Mouse (Mus musculus) heart, embryonic 12.5 days (tissue): ENCODE results near the gene Sipa1l1. TPM values are rescaled to one million over a fixed set of nuclear protein-coding genes. Genes with fewer than 3 reads are reported as not detected.

Experiments used
- ATAC-seq: fragments of 200-750 bp; cut with Nextera tagmentation; 2 replicates; pipeline ENCODE4 v1.8.0; 2017; ENCODE audit warnings: moderate TSS enrichment, moderate library complexity; ENCODE audit not compliant: insufficient number of reproducible peaks, low FRiP score
- H3K27ac ChIP-seq: fragments of 300-500 bp; sonication (generic); 2 replicates; pipeline ENCODE4 v1.5.1; 2016; ENCODE audit warnings: mild to moderate bottlenecking, moderate library complexity; ENCODE audit not compliant: poor library complexity, severe bottlenecking
- H3K27me3 ChIP-seq: fragments of 300-500 bp; sonication (generic); replicated peaks from 2 replicates; pipeline ENCODE4 v1.6.1; 2016; ENCODE audit warnings: mild to moderate bottlenecking, moderate library complexity
- H3K36me3 ChIP-seq: fragments of 300-500 bp; sonication (generic); 2 replicates; pipeline ENCODE4 v1.6.1; 2016; ENCODE audit warnings: mild to moderate bottlenecking, moderate library complexity
- H3K4me1 ChIP-seq: fragments of 300-500 bp; sonication (generic); replicated peaks from 2 replicates; pipeline ENCODE4 v1.6.1; 2016; ENCODE audit warnings: mild to moderate bottlenecking
- H3K4me2 ChIP-seq: fragments of 300-500 bp; sonication (generic); 2 replicates; pipeline ENCODE4 v1.6.1; 2016; ENCODE audit warnings: mild to moderate bottlenecking, moderate library complexity
- H3K4me3 ChIP-seq: fragments of 300-500 bp; sonication (generic); 2 replicates; pipeline ENCODE4 v1.5.1; 2016; ENCODE audit warnings: mild to moderate bottlenecking
- H3K9ac ChIP-seq: fragments of 300-500 bp; sonication (generic); 2 replicates; pipeline ENCODE4 v1.6.1; 2016; ENCODE audit warnings: mild to moderate bottlenecking, moderate library complexity
- H3K9me3 ChIP-seq: fragments of 300-500 bp; sonication (generic); replicated peaks from 2 replicates; pipeline ENCODE4 v1.6.1; 2016; ENCODE audit warnings: mild to moderate bottlenecking, moderate library complexity
- WGBS: fragments of 180-500 bp; shearing (Covaris S2); methylation state at CpG from one replicate; pipeline ENCODE4 v1.1.7; 2016; 5-methylcytosine and 5-hydroxymethylcytosine counted together
- polyA plus RNA-seq: library from polyadenylated mRNA; unstranded; fragments of >200 nt; fragmentation: Nextera tagmentation; extraction: Ambion mirVana; gene quantifications from 2 replicates; pipeline ENCODE4 v1.2.1, GENCODE M21; 2016

Sipa1l1 gene
- polyA plus RNA-seq, 1 experiment from 2014 or later: 35.5 TPM

- Histone ChIP-seq H3K36me3 (no peaks in the 10 kb centered on the region), H3K27ac (no peak overlapping the region), H3K27me3 (no peaks in the 10 kb centered on the region), H3K9ac (0 out of 2 replicates have a peak overlapping the region, but pooled peaks have one; percentile 14), H3K4me3 (no peak overlapping the region), H3K9me3 (no peaks in the 10 kb centered on the region), H3K4me1 (peaks cover 99% of the 10 kb centered on the region), H3K4me2 (no peak overlapping the region)
- WGBS: 53% methylated on average over 2 of the region's 2 CpGs
- ATAC-seq: no peak
These were observed 24.4 kb downstream of the Sipa1l1 start for GRCm38 (mm10) chr12:82193476-82193875.

GRCm38 (mm10) chr12:82194919-82195318, 25.8 kb downstream of the Sipa1l1 start:
- peaks cover 91% of the 10 kb centered on the region for H3K4me1 ChIP-seq
- H3K9ac ChIP-seq: no peak overlapping the region
- WGBS: 70% methylated on average over 3 of the region's 3 CpGs
- H3K9me3 ChIP-seq: no peaks in the 10 kb centered on the region
- no peaks in the 10 kb centered on the region for H3K27me3 ChIP-seq
- no peaks in the 10 kb centered on the region for H3K36me3 ChIP-seq
- H3K4me3 ChIP-seq: no peak overlapping the region
- no peak overlapping the region for H3K27ac ChIP-seq
- no peak overlapping the region for H3K4me2 ChIP-seq
- no peak for ATAC-seq

- no peak for ATAC-seq
- Histone ChIP-seq H3K4me1 (peaks cover 79% of the 10 kb centered on the region), H3K9ac (no peak overlapping the region), H3K9me3 (no peaks in the 10 kb centered on the region), H3K27ac (no peak overlapping the region), H3K4me2 (no peak overlapping the region), H3K4me3 (no peak overlapping the region), H3K27me3 (no peaks in the 10 kb centered on the region), H3K36me3 (peaks cover 4% of the 10 kb centered on the region)
- WGBS: 74% methylated on average over 2 of the region's 2 CpGs
These were observed 27.1 kb downstream of the Sipa1l1 start for GRCm38 (mm10) chr12:82196213-82196612.

GRCm38 (mm10) chr12:82196615-82197146, 27.6 kb downstream of the Sipa1l1 start:
- H3K9me3 ChIP-seq: no peaks in the 10 kb centered on the region
- H3K4me3 ChIP-seq: no peak overlapping the region
- no peak overlapping the region for H3K9ac ChIP-seq
- peaks cover 75% of the 10 kb centered on the region for H3K4me1 ChIP-seq
- no peak for ATAC-seq
- WGBS: 45% methylated on average over 7 of the region's 7 CpGs
- H3K27me3 ChIP-seq: no peaks in the 10 kb centered on the region
- peaks cover 4% of the 10 kb centered on the region for H3K36me3 ChIP-seq
- H3K27ac ChIP-seq: no peak overlapping the region
- H3K4me2 ChIP-seq: no peak overlapping the region

- H3K9me3 ChIP-seq: no peaks in the 10 kb centered on the region
- no peak overlapping the region for H3K27ac ChIP-seq
- H3K9ac ChIP-seq: no peak overlapping the region
- H3K4me2 ChIP-seq: no peak overlapping the region
- H3K4me3 ChIP-seq: no peak overlapping the region
- peaks cover 70% of the 10 kb centered on the region for H3K4me1 ChIP-seq
- no peak for ATAC-seq
- no peaks in the 10 kb centered on the region for H3K27me3 ChIP-seq
- peaks cover 4% of the 10 kb centered on the region for H3K36me3 ChIP-seq
- 54% methylated on average over 2 of the region's 2 CpGs for WGBS
These were observed 28.1 kb downstream of the Sipa1l1 start for GRCm38 (mm10) chr12:82197207-82197606.

GRCm38 (mm10) chr12:82199286-82199685, 30.2 kb downstream of the Sipa1l1 start:
- Histone ChIP-seq H3K4me1 (peaks cover 53% of the 10 kb centered on the region), H3K4me2 (no peak overlapping the region), H3K4me3 (no peak overlapping the region), H3K9ac (no peak overlapping the region), H3K36me3 (peaks cover 4% of the 10 kb centered on the region), H3K27ac (no peak overlapping the region), H3K27me3 (no peaks in the 10 kb centered on the region), H3K9me3 (no peaks in the 10 kb centered on the region)
- WGBS: 75% methylated on average over 6 of the region's 6 CpGs
- ATAC-seq: no peak

GRCm38 (mm10) chr12:82204106-82204505, 35.0 kb downstream of the Sipa1l1 start:
- ATAC-seq: no peak
- 89% methylated on average over 6 of the region's 6 CpGs for WGBS
- Histone ChIP-seq H3K9me3 (0 out of 2 replicates have a peak, but pooled peaks cover 2% of the 10 kb centered on the region), H3K4me2 (no peak overlapping the region), H3K9ac (no peak overlapping the region), H3K4me1 (peaks cover 5% of the 10 kb centered on the region), H3K27me3 (no peaks in the 10 kb centered on the region), H3K36me3 (peaks cover 4% of the 10 kb centered on the region), H3K27ac (no peak overlapping the region), H3K4me3 (no peak overlapping the region)

- 88% methylated on average over 8 of the region's 8 CpGs for WGBS
- H3K9me3 ChIP-seq: 0 out of 2 replicates have a peak, but pooled peaks cover 3% of the 10 kb centered on the region
- no peak for ATAC-seq
These were observed 37.9 kb downstream of the Sipa1l1 start for GRCm38 (mm10) chr12:82206857-82207647.

GRCm38 (mm10) chr12:82208046-82208445, 38.9 kb downstream of the Sipa1l1 start:
- no peak overlapping the region for H3K27ac ChIP-seq
- H3K9me3 ChIP-seq: 0 out of 2 replicates have a peak, but pooled peaks cover 3% of the 10 kb centered on the region
- 72% methylated on average over 3 of the region's 3 CpGs for WGBS
- no peak overlapping the region for H3K9ac ChIP-seq
- H3K4me2 ChIP-seq: no peak overlapping the region
- no peak for ATAC-seq
- H3K36me3 ChIP-seq: no peaks in the 10 kb centered on the region
- H3K27me3 ChIP-seq: no peaks in the 10 kb centered on the region
- H3K4me1 ChIP-seq: peaks cover 4% of the 10 kb centered on the region; the same call in 1 of the 2 replicates
- H3K4me3 ChIP-seq: no peak overlapping the region

More at GRCm38 (mm10) chr12:82206857-82207647, 37.9 kb downstream of the Sipa1l1 start:
- H3K27me3 ChIP-seq: no peaks in the 10 kb centered on the region
- H3K4me2 ChIP-seq: no peak overlapping the region
- no peak overlapping the region for H3K9ac ChIP-seq
- H3K36me3 ChIP-seq: no peaks in the 10 kb centered on the region
- no peak overlapping the region for H3K4me3 ChIP-seq
- H3K4me1 ChIP-seq: peaks cover 6% of the 10 kb centered on the region; the same call in 1 of the 2 replicates
- H3K27ac ChIP-seq: no peak overlapping the region

GRCm38 (mm10) chr12:82208611-82209010, 39.5 kb downstream of the Sipa1l1 start:
- no peaks in the 10 kb centered on the region for H3K36me3 ChIP-seq
- no peak for ATAC-seq
- no peak overlapping the region for H3K27ac ChIP-seq
- H3K9ac ChIP-seq: no peak overlapping the region
- no peaks in the 10 kb centered on the region for H3K27me3 ChIP-seq
- 77% methylated on average over 4 of the region's 4 CpGs for WGBS
- no peak overlapping the region for H3K4me3 ChIP-seq
- peaks cover 6% of the 10 kb centered on the region; the same call in 1 of the 2 replicates for H3K4me1 ChIP-seq
- no peak overlapping the region for H3K4me2 ChIP-seq
- 0 out of 2 replicates have a peak, but pooled peaks cover 3% of the 10 kb centered on the region for H3K9me3 ChIP-seq

GRCm38 (mm10) chr12:82209753-82210152, 40.6 kb downstream of the Sipa1l1 start:
- H3K9me3 ChIP-seq: peaks cover 7% of the 10 kb centered on the region; the same call in 1 of the 2 replicates
- H3K4me1 ChIP-seq: peaks cover 8% of the 10 kb centered on the region
- H3K4me2 ChIP-seq: no peak overlapping the region
- peaks cover 5% of the 10 kb centered on the region for H3K36me3 ChIP-seq
- no peak overlapping the region for H3K27ac ChIP-seq
- WGBS: 29% methylated on average over 2 of the region's 2 CpGs
- no peak overlapping the region for H3K4me3 ChIP-seq
- no peaks in the 10 kb centered on the region for H3K27me3 ChIP-seq
- H3K9ac ChIP-seq: no peak overlapping the region
- ATAC-seq: no peak
